Mouse (Mus musculus) neural tube, embryonic 15.5 days (tissue): Measurements from ENCODE around the gene Slc17a4. TPM values are rescaled to one million over a fixed set of nuclear protein-coding genes. Genes with fewer than 3 reads are reported as not detected.

Source experiments
- ATAC-seq: fragments of 200-750 bp; cut with Nextera tagmentation; 2 replicates; pipeline ENCODE4 v1.8.0; 2017; ENCODE audit warnings: mild to moderate bottlenecking, moderate TSS enrichment, moderate library complexity; ENCODE audit not compliant: low FRiP score
- H3K27ac ChIP-seq: fragments of 300-500 bp; sonication (generic); replicated peaks from 2 replicates; pipeline ENCODE4 v1.5.1; 2015; ENCODE audit warnings: mild to moderate bottlenecking, inconsistent platforms
- H3K27me3 ChIP-seq: fragments of 300-500 bp; sonication (generic); replicated peaks from 2 replicates; pipeline ENCODE4 v1.6.1; 2015; ENCODE audit warnings: inconsistent platforms
- H3K36me3 ChIP-seq: fragments of 300-500 bp; sonication (generic); 2 replicates; pipeline ENCODE4 v1.6.1; 2015; ENCODE audit warnings: inconsistent platforms
- H3K4me1 ChIP-seq: fragments of 300-500 bp; sonication (generic); 2 replicates; pipeline ENCODE4 v1.6.1; 2015; ENCODE audit warnings: inconsistent platforms
- H3K4me2 ChIP-seq: fragments of 300-500 bp; sonication (generic); 2 replicates; pipeline ENCODE4 v1.6.1; 2015; ENCODE audit warnings: inconsistent platforms, mild to moderate bottlenecking, moderate library complexity
- H3K4me3 ChIP-seq: fragments of 300-500 bp; sonication (generic); replicated peaks from 2 replicates; pipeline ENCODE4 v1.5.1; 2015; ENCODE audit warnings: mild to moderate bottlenecking, inconsistent platforms
- H3K9ac ChIP-seq: fragments of 300-500 bp; sonication (generic); replicated peaks from 2 replicates; pipeline ENCODE4 v1.6.1; 2015; ENCODE audit warnings: mild to moderate bottlenecking, inconsistent platforms
- H3K9me3 ChIP-seq: fragments of 300-500 bp; sonication (generic); replicated peaks from 2 replicates; pipeline ENCODE4 v1.6.1; 2016; ENCODE audit warnings: inconsistent platforms
- WGBS: fragments of 180-500 bp; shearing (Covaris S2); methylation state at CpG from one replicate; pipeline ENCODE4 v1.1.7; 2015; ENCODE audit warnings: mixed read lengths; 5-methylcytosine and 5-hydroxymethylcytosine counted together
- polyA plus RNA-seq: library from polyadenylated mRNA; unstranded; fragments of >200 nt; fragmentation: Nextera tagmentation; extraction: Ambion mirVana; gene quantifications from 2 replicates; pipeline ENCODE4 v1.2.1, GENCODE M21; 2015

The Slc17a4 gene
- polyA plus RNA-seq, 1 experiment from 2014 or later: 0.15 TPM

GRCm38 (mm10) chr13:23889011-23889605 is 25.7 kb downstream of the Slc17a4 start:
- ATAC-seq: no peak
- Histone ChIP-seq H3K36me3 (no peaks in the 10 kb centered on the region), H3K27me3 (no peaks in the 10 kb centered on the region), H3K4me2 (no peak overlapping the region), H3K4me3 (no peak overlapping the region), H3K4me1 (no peaks in the 10 kb centered on the region), H3K27ac (no peak overlapping the region), H3K9me3 (no peaks in the 10 kb centered on the region), H3K9ac (no peak overlapping the region)
- 70% methylated on average over 6 of the region's 6 CpGs for WGBS

GRCm38 (mm10) chr13:23887026-23887725 is 27.6 kb downstream of the Slc17a4 start:
- no peak for ATAC-seq
- no peak overlapping the region for H3K4me2 ChIP-seq
- no peak overlapping the region for H3K4me3 ChIP-seq
- H3K4me1 ChIP-seq: no peaks in the 10 kb centered on the region
- no peaks in the 10 kb centered on the region for H3K27me3 ChIP-seq
- no peaks in the 10 kb centered on the region for H3K36me3 ChIP-seq
- H3K9me3 ChIP-seq: no peaks in the 10 kb centered on the region
- H3K9ac ChIP-seq: no peak overlapping the region
- no peak overlapping the region for H3K27ac ChIP-seq
- 84% methylated on average over 3 of the region's 3 CpGs for WGBS

GRCm38 (mm10) chr13:23885540-23885939 is 29.3 kb downstream of the Slc17a4 start:
- Histone ChIP-seq H3K9ac (no peak overlapping the region), H3K27ac (no peak overlapping the region), H3K4me2 (no peak overlapping the region), H3K36me3 (no peaks in the 10 kb centered on the region), H3K9me3 (no peaks in the 10 kb centered on the region), H3K4me3 (no peak overlapping the region), H3K27me3 (no peaks in the 10 kb centered on the region), H3K4me1 (no peaks in the 10 kb centered on the region)
- 42% methylated on average over 2 of the region's 2 CpGs for WGBS
- no peak for ATAC-seq

GRCm38 (mm10) chr13:23879636-23880035 is 35.2 kb downstream of the Slc17a4 start:
- Histone ChIP-seq H3K4me3 (no peak overlapping the region), H3K36me3 (no peaks in the 10 kb centered on the region), H3K9me3 (no peaks in the 10 kb centered on the region), H3K27me3 (no peaks in the 10 kb centered on the region), H3K4me2 (no peak overlapping the region), H3K27ac (no peak overlapping the region), H3K4me1 (no peaks in the 10 kb centered on the region), H3K9ac (no peak overlapping the region)
- ATAC-seq: no peak
- WGBS: 88% methylated on average over 5 of the region's 5 CpGs

- no peaks in the 10 kb centered on the region for H3K4me1 ChIP-seq
- H3K27me3 ChIP-seq: no peaks in the 10 kb centered on the region
- H3K4me3 ChIP-seq: no peak overlapping the region
- no peaks in the 10 kb centered on the region for H3K36me3 ChIP-seq
- no peaks in the 10 kb centered on the region for H3K9me3 ChIP-seq
- H3K4me2 ChIP-seq: no peak overlapping the region
- no peak overlapping the region for H3K9ac ChIP-seq
- 82% methylated on average over 3 of the region's 3 CpGs for WGBS
- no peak for ATAC-seq
- H3K27ac ChIP-seq: no peak overlapping the region
Observed at GRCm38 (mm10) chr13:23879106-23879505, 35.7 kb downstream of the Slc17a4 start.

GRCm38 (mm10) chr13:23873141-23873540 is 41.7 kb downstream of the Slc17a4 start:
- no peak overlapping the region for H3K27ac ChIP-seq
- H3K9me3 ChIP-seq: no peaks in the 10 kb centered on the region
- no peaks in the 10 kb centered on the region for H3K27me3 ChIP-seq
- no peak overlapping the region for H3K4me3 ChIP-seq
- no peak for ATAC-seq
- H3K36me3 ChIP-seq: no peaks in the 10 kb centered on the region
- no peaks in the 10 kb centered on the region for H3K4me1 ChIP-seq
- H3K4me2 ChIP-seq: no peak overlapping the region
- 86% methylated on average over 5 of the region's 5 CpGs for WGBS
- H3K9ac ChIP-seq: no peak overlapping the region

- H3K27ac ChIP-seq: no peak overlapping the region
- 82% methylated on average over 3 of the region's 3 CpGs for WGBS
- no peaks in the 10 kb centered on the region for H3K36me3 ChIP-seq
- H3K27me3 ChIP-seq: no peaks in the 10 kb centered on the region
- H3K4me3 ChIP-seq: no peak overlapping the region
- H3K9me3 ChIP-seq: no peaks in the 10 kb centered on the region
- H3K4me1 ChIP-seq: no peaks in the 10 kb centered on the region
- H3K4me2 ChIP-seq: no peak overlapping the region
- ATAC-seq: no peak
- H3K9ac ChIP-seq: no peak overlapping the region
Observed at GRCm38 (mm10) chr13:23869996-23870395, 44.8 kb downstream of the Slc17a4 start.

GRCm38 (mm10) chr13:23868790-23869533 is 45.8 kb downstream of the Slc17a4 start:
- H3K4me1 ChIP-seq: no peaks in the 10 kb centered on the region
- H3K9me3 ChIP-seq: no peaks in the 10 kb centered on the region
- no peaks in the 10 kb centered on the region for H3K27me3 ChIP-seq
- no peak for ATAC-seq
- H3K27ac ChIP-seq: no peak overlapping the region
- no peak overlapping the region for H3K4me2 ChIP-seq
- WGBS: 91% methylated on average over 8 of the region's 8 CpGs
- no peaks in the 10 kb centered on the region for H3K36me3 ChIP-seq
- H3K4me3 ChIP-seq: no peak overlapping the region
- H3K9ac ChIP-seq: no peak overlapping the region

- ATAC-seq: no peak
- 90% methylated on average over 7 of the region's 7 CpGs for WGBS
- H3K27me3 ChIP-seq: no peaks in the 10 kb centered on the region
- no peak within 1 kb of the TSS for H3K27ac ChIP-seq
- H3K9ac ChIP-seq: no peak within 1 kb of the TSS
- H3K4me1 ChIP-seq: no peaks in the 10 kb centered on the region
- no peaks in the 10 kb centered on the region for H3K9me3 ChIP-seq
- no peak within 1 kb of the TSS for H3K4me2 ChIP-seq
- H3K4me3 ChIP-seq: no peak within 1 kb of the TSS
- H3K36me3 ChIP-seq: no peaks in the 10 kb centered on the region
Observed at GRCm38 (mm10) chr13:23867405-23867804, 47.4 kb downstream of the Slc17a4 start, which contains the start of gene Slc17a1. Gene Slc17a1 (plus strand): TSS chr13:23867750.

GRCm38 (mm10) chr13:23867000-23867399 is 47.8 kb downstream of the Slc17a4 start:
- 91% methylated on average over 6 of the region's 6 CpGs for WGBS

GRCm38 (mm10) chr13:23866086-23866710 is 48.6 kb downstream of the Slc17a4 start:
- ATAC-seq: no peak
- no peak overlapping the region for H3K27ac ChIP-seq
- WGBS: 81% methylated on average over 9 of the region's 9 CpGs
- H3K9me3 ChIP-seq: no peaks in the 10 kb centered on the region
- no peak overlapping the region for H3K9ac ChIP-seq
- H3K4me2 ChIP-seq: no peak overlapping the region
- H3K27me3 ChIP-seq: no peaks in the 10 kb centered on the region
- H3K4me3 ChIP-seq: no peak overlapping the region
- H3K4me1 ChIP-seq: no peaks in the 10 kb centered on the region
- no peaks in the 10 kb centered on the region for H3K36me3 ChIP-seq

More at GRCm38 (mm10) chr13:23867000-23867399, 47.8 kb downstream of the Slc17a4 start:
- Histone ChIP-seq H3K27me3 (no peaks in the 10 kb centered on the region), H3K9ac (no peak overlapping the region), H3K4me3 (no peak overlapping the region), H3K4me1 (no peaks in the 10 kb centered on the region), H3K36me3 (no peaks in the 10 kb centered on the region), H3K4me2 (no peak overlapping the region), H3K27ac (no peak overlapping the region), H3K9me3 (no peaks in the 10 kb centered on the region)
- ATAC-seq: no peak
